Mouse (Mus musculus): ENCODE measurements around the gene Syvn1.

DNA sequence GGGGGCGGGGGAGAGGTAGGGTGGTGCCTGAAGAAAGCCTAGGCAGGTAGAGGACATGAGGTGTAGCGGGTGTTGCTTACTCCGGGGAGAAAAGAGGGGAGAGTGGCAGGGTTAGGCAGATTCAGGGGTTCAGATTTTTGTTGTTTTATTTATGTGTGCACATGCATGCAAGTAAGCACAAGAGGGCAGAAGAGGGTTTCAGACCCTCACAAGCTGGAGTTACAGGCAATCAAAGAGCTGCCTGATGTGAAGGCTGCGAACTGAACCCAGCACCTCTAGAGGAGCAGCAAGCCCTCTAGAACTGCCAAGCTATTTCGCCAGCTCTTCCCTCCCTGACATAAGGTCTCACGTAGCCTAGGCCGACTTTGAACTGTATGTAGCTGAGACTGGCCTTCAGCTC lies 29.8 kb upstream of the Syvn1 start:
- TF ChIP-seq CEBPB (IDR thresholded peaks at IDR 0.05; ENCODE audit: insufficient read depth, poor library complexity, severe bottlenecking) = no peak
- TF ChIP-seq POLR2A (IDR thresholded peaks at IDR 0.05; ENCODE audit: insufficient read length, low read depth) = no peak
- TF ChIP-seq USF1 (IDR thresholded peaks at IDR 0.05; ENCODE audit: low read depth) = no peak
